Mouse (Mus musculus) monocyte, adult 2 months (primary cell): ENCODE measurements around the gene Olfr366.
"Not testable (repeated sequence)": the region's sequence is repeated elsewhere in the genome, so short reads cannot be mapped to it uniquely, and the experiment has no call there.

Source experiments
- DNase-seq, 2 experiments: peaks; one replicate each; pipeline ENCODE4 v3.0.0; 2022; ENCODE audit warnings: low spot score in 2 of 2, low read depth in 1 of 2

Olfr366 gene

DNA sequence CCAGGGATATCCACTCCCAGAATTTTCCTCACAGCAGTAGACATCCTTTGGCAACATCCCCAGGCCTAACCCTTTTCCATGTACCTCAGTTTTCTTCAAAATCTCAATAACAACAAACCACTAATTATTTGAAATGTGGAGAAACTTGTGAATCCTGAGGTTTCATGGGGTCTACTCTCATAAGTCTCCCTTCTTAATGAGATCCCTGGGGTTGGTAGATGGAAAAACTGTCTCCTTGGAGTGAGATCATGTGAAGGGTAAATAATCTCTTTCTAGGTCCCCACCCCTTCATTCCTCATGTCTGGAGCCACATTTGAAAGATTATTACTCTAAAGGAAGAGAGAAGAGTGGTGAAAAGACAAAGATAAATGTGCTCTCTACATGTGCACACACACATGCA, at the start of gene Olfr366:
Gene Olfr366 (plus strand): TSS at position 301 of the 400 bp plus-strand sequence.
- DNase-seq: no peak

GRCm38 (mm10) chr2:37187898-37188297, 23.5 kb upstream of the Olfr366 start, which contains the start of gene Olfr365:
Olfr365 (plus strand) TSS chr2:37188198.
- no peak for DNase-seq

GRCm38 (mm10) chr2:37261781-37262180, 50.4 kb downstream of the Olfr366 start:
- DNase-seq: not testable (repeated sequence)
